Mouse (Mus musculus) forebrain, embryonic 11.5 days (tissue): Measurements from ENCODE around the gene Bpifb4. TPM values are rescaled to one million over a fixed set of nuclear protein-coding genes. Genes with fewer than 3 reads are reported as not detected.

Experiments used
- ATAC-seq: fragments of 200-750 bp; cut with Nextera tagmentation; replicated peaks from 2 replicates; pipeline ENCODE4 v1.8.0; 2017; ENCODE audit warnings: moderate TSS enrichment; ENCODE audit not compliant: low FRiP score
- DNase-seq: peaks from one replicate; pipeline ENCODE4 v3.0.0-alpha.2; 2017; ENCODE audit warnings: low spot score
- H3K27ac ChIP-seq: fragments of 300-500 bp; sonication (generic); 2 replicates; pipeline ENCODE4 v1.5.1; 2014; ENCODE audit warnings: low read depth, low read length
- H3K27me3 ChIP-seq: fragments of 300-500 bp; sonication (generic); 2 replicates; pipeline ENCODE4 v1.6.1; 2014; ENCODE audit warnings: mild to moderate bottlenecking, low read length, mixed read lengths; ENCODE audit not compliant: control insufficient read depth, insufficient read depth
- H3K36me3 ChIP-seq: fragments of 300-500 bp; sonication (generic); 2 replicates; pipeline ENCODE4 v1.6.1; 2014; ENCODE audit warnings: mild to moderate bottlenecking, low read length, moderate library complexity, mixed read lengths; ENCODE audit not compliant: control insufficient read depth, insufficient read depth
- H3K4me1 ChIP-seq: fragments of 300-500 bp; sonication (generic); replicated peaks from 2 replicates; pipeline ENCODE4 v1.6.1; 2014; ENCODE audit warnings: low read length, mixed read lengths; ENCODE audit not compliant: control insufficient read depth, insufficient read depth
- H3K4me2 ChIP-seq: fragments of 300-500 bp; sonication (generic); 2 replicates; pipeline ENCODE4 v1.6.1; 2014; ENCODE audit warnings: low read depth, mild to moderate bottlenecking, low read length, moderate library complexity, mixed read lengths; ENCODE audit not compliant: severe bottlenecking
- H3K4me3 ChIP-seq: fragments of 300-500 bp; sonication (generic); 2 replicates; pipeline ENCODE4 v1.5.1; 2014; ENCODE audit warnings: low read depth, low read length
- H3K9ac ChIP-seq: fragments of 300-500 bp; sonication (generic); 2 replicates; pipeline ENCODE4 v1.6.1; 2014; ENCODE audit warnings: low read length
- H3K9me3 ChIP-seq: fragments of 300-500 bp; sonication (generic); 2 replicates; pipeline ENCODE4 v1.6.1; 2016; ENCODE audit warnings: low read length, mixed read lengths; ENCODE audit not compliant: control insufficient read depth
- WGBS: fragments of 180-500 bp; shearing (Covaris S2); extraction: QIAGEN DNeasy Blood & Tissue Kit; methylation state at CpG from one replicate; pipeline ENCODE4 v1.1.7; 2014; 5-methylcytosine and 5-hydroxymethylcytosine counted together
- polyA plus RNA-seq: library from polyadenylated mRNA; unstranded; fragments of >200 nt; fragmentation: Nextera tagmentation; extraction: Ambion mirVana; gene quantifications from 2 replicates; pipeline ENCODE4 v1.2.1, GENCODE M21; 2014

Gene Bpifb4
- polyA plus RNA-seq, 1 experiment from 2014 or later = not detected

DNA sequence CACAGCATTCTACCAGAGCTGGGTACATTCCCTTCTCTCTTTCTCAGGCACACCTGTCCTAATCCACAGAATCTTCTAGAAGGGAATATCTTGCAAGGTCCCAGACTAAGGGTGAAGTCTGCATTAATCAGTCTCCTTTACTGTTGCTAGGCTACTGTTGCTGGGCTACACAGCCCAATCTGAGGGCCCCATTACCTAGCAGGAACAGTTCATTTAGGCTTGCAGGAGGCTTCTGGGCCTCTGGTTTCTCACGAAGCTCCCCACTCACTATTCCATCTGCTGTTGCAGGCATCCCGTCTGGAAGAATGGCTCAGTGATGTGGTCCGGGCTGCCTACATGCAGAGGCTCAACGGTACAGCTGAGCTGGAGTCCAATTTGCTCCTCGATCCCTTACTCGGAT lies 6.9 kb upstream of the Bpifb4 start:
- no peak for ATAC-seq
- H3K9me3 ChIP-seq = no peaks in the 10 kb centered on the region
- no peak overlapping the region for H3K9ac ChIP-seq
- no peak overlapping the region for H3K4me2 ChIP-seq
- H3K4me3 ChIP-seq = no peak overlapping the region
- H3K27me3 ChIP-seq = no peaks in the 10 kb centered on the region
- no peak for DNase-seq
- 70% methylated on average over 6 of the region's 6 CpGs for WGBS
- no peak overlapping the region for H3K27ac ChIP-seq
- H3K36me3 ChIP-seq = no peaks in the 10 kb centered on the region
- no peaks in the 10 kb centered on the region; the same call in 1 of the 2 replicates for H3K4me1 ChIP-seq

DNA sequence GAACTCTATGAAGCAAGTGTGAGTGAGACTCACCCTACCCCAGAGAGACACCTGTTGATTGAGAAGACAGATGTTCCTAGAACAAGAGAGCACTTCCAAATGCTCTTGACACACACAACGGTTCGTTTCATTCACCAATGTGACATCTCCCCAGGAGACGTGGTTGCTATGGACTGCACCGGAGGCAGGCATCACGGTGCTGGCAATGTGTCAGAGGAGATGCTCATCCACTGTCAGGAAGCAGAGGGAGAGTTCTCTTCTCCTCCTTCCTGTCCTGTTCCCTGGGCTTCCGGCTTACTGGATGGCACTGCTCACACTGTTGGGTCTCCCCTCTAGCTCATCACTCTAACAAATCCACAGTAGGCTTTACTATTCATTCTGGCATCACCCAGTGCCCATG lies 4.7 kb upstream of the Bpifb4 start:
- Histone ChIP-seq H3K9me3 (no peaks in the 10 kb centered on the region), H3K36me3 (no peaks in the 10 kb centered on the region), H3K27ac (no peak overlapping the region), H3K4me2 (no peak overlapping the region), H3K4me1 (no peaks in the 10 kb centered on the region; the same call in 1 of the 2 replicates), H3K9ac (no peak overlapping the region), H3K27me3 (no peaks in the 10 kb centered on the region), H3K4me3 (no peak overlapping the region)
- WGBS = 86% methylated on average over 6 of the region's 6 CpGs
- no peak for ATAC-seq
- DNase-seq = no peak

DNA sequence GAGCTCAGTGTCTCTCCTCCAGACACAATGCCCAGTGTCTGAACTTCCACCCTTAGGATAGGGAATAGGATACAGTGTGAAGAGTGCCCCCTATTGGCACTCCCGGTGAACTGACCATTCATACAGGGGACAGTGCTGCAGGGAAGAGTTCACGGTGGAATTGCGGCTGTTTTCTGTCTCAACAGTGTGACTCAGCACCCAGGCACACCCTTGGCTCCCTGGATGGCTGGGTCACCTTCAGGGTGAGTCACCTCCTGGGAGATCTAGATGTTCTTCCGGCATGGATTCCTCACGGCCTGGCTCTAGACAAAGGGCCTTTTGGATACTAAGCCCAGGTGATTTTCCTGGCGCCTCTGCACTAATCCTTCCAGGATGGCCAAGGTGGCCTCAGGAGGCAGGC lies 2.7 kb upstream of the Bpifb4 start:
- no peaks in the 10 kb centered on the region for H3K27me3 ChIP-seq
- no peak overlapping the region for H3K4me3 ChIP-seq
- 90% methylated on average over 6 of the region's 6 CpGs for WGBS
- DNase-seq (no peak), ATAC-seq (no peak)
- no peaks in the 10 kb centered on the region for H3K9me3 ChIP-seq
- no peak overlapping the region for H3K9ac ChIP-seq
- no peak overlapping the region for H3K27ac ChIP-seq
- H3K4me1 ChIP-seq = no peaks in the 10 kb centered on the region; the same call in 1 of the 2 replicates
- H3K36me3 ChIP-seq = no peaks in the 10 kb centered on the region
- H3K4me2 ChIP-seq = no peak overlapping the region

DNA sequence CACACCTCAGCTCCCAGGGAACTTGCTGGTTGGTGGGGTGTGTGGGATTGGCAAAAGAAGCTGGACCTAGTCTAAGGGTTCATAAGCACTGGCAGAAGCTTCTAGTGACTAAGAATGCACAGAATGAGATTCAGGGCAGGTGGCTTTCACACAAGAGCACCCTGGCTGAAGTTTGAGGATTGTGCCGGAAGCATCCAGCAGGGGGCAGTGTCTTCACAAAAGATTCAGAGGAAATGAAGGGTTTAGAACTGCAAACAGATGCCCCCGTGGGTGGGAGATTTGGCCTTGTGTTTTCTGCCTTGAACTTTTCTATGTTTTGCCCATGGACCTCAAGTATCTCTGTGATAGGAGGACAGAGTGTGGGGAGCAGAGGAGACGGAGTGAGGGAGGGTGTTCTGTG lies 5.5 kb downstream of the Bpifb4 start:
- H3K27me3 ChIP-seq = no peaks in the 10 kb centered on the region
- H3K9me3 ChIP-seq = no peaks in the 10 kb centered on the region
- no peak for ATAC-seq
- H3K36me3 ChIP-seq = no peaks in the 10 kb centered on the region
- no peak overlapping the region for H3K27ac ChIP-seq
- WGBS = 45% methylated on average over 3 of the region's 3 CpGs
- no peak overlapping the region for H3K4me3 ChIP-seq
- DNase-seq = peak; percentile 81
- H3K4me1 ChIP-seq = no peaks in the 10 kb centered on the region
- H3K4me2 ChIP-seq = no peak overlapping the region
- H3K9ac ChIP-seq = no peak overlapping the region

DNA sequence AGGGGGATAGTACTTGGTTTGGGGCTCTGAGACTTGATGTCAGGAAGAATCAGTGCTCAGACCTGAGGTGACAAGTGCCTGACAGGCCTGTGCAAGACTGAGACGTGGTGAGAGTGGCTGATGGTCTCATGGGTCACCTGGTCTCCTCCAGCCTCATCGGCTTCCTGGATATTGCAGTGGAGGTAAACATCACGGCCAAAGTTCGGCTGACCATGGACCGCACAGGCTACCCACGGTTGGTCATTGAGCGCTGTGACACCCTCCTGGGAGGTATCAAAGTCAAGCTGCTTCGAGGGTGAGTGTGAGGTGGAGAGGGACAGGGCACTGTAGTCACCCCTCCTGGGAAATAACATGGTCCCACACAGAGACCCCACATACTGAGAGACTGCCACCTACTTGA lies 6.6 kb downstream of the Bpifb4 start:
- Histone ChIP-seq H3K4me2 (no peak overlapping the region), H3K4me3 (no peak overlapping the region), H3K4me1 (no peaks in the 10 kb centered on the region), H3K27ac (no peak overlapping the region), H3K9ac (no peak overlapping the region), H3K27me3 (no peaks in the 10 kb centered on the region), H3K9me3 (no peaks in the 10 kb centered on the region), H3K36me3 (no peaks in the 10 kb centered on the region)
- WGBS = 92% methylated on average over 8 of the region's 8 CpGs
- DNase-seq (no peak), ATAC-seq (no peak)

DNA sequence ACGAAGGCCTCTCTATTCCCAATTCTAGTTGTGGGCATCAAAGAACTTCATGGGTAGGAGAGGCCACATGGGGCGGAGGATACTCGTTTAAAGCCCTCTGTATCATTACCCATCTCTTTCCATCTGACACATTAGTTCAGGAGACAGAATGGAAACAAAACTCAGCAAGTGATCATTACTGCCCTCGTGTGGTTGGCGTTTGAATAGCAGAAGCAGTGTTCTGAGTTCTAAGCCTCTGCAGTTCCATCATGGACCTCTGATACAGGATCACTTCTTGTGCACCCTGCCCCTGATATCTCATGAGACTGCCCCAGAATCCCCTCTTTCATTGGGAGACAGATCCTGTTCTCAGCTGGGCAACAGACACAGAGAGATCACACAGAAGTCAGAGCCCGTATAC lies 14.9 kb downstream of the Bpifb4 start:
- Histone ChIP-seq H3K27me3 (no peaks in the 10 kb centered on the region), H3K9me3 (no peaks in the 10 kb centered on the region), H3K9ac (no peak overlapping the region), H3K4me2 (no peak overlapping the region), H3K4me3 (no peak overlapping the region), H3K4me1 (no peaks in the 10 kb centered on the region), H3K36me3 (no peaks in the 10 kb centered on the region), H3K27ac (no peak overlapping the region)
- 29% methylated on average over 6 of the region's 6 CpGs for WGBS
- ATAC-seq (no peak), DNase-seq (peak; percentile 83)

DNA sequence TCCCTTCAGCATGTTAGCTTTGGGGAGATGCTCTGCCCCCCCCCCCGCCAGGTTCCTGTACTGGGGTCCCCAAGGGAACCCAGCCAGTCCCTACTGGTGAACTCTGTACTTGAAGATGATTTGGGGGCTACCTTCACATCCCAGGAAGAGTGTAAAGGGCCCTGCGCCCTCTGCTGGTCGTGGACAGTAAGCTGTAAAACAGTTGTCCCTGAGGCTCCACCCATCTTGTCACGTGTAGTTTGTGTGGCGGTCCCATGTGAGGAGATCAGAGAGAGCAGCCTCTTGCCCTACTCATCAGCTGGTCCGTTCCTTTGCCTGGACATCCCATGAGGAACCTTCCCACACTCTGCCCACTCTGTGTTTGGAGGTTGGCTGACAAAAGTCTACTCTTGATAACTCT lies 15.8 kb downstream of the Bpifb4 start:
- Histone ChIP-seq H3K36me3 (no peaks in the 10 kb centered on the region), H3K4me1 (no peaks in the 10 kb centered on the region)
- 8% methylated on average over 6 of the region's 6 CpGs for WGBS

DNA sequence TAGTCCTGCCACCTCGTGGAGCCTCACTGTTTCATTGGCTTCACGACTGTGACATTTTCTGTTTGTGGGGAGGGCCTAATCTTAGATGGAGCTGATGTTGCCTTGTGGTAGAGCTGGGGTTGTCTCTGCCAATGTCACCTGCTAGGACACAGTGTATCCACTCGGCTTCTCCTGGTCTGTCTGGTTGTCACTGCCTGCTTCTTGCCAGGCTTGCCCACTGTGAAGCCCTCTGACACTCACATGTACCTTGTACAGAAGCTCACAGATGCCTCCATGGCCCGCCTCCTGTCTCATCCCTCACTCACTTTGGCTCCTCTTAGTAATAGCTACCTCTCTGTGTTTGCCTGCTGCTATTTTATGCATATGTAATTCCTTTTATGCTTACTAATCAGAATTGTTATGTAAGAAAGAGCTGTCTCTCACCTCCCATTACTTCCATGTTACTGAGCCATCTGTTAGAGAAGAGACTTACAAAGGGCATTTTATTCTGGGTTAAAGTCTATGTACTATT lies 24.9 kb downstream of the Bpifb4 start:
- Histone ChIP-seq H3K27me3 (no peaks in the 10 kb centered on the region), H3K9me3 (no peaks in the 10 kb centered on the region), H3K9ac (no peak overlapping the region), H3K4me3 (no peak overlapping the region), H3K4me1 (no peaks in the 10 kb centered on the region), H3K36me3 (no peaks in the 10 kb centered on the region), H3K4me2 (no peak overlapping the region), H3K27ac (no peak overlapping the region)
- no peak for ATAC-seq
- DNase-seq = no peak
- 74% methylated on average over 4 of the region's 4 CpGs for WGBS

More for the DNA sequence above, 15.8 kb downstream of the Bpifb4 start:
- DNase-seq (peak; percentile 83), ATAC-seq (peak; percentile 46; the same call in 1 of the 2 replicates)
- H3K9me3 ChIP-seq = no peaks in the 10 kb centered on the region
- H3K27ac ChIP-seq = no peak overlapping the region
- H3K9ac ChIP-seq = no peak overlapping the region
- no peak overlapping the region for H3K4me3 ChIP-seq
- H3K27me3 ChIP-seq = no peaks in the 10 kb centered on the region
- peak overlapping the region; percentile 11; the same call in 1 of the 2 replicates for H3K4me2 ChIP-seq

DNA sequence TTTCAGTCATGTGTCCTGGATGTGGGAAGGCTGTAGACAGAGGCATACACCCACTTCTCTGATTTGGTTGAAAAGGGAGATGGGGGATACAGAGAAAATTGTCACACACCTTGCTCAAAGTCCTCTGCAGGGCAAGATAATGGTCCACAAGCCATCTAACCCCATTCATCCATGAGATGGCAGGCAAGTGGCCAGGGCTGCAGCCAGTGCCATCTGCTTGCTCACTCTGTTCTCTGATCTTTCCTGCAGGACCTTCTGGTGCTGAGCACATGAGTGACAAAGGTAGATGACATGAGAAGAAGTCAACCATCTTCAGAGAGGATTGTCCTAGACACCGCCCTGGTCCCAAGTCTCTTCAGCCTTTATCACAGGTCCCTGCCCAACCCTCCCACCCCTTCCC lies 25.3 kb downstream of the Bpifb4 start:
- 94% methylated on average over 1 of the region's 1 CpGs for whole genome bisulfite sequencing
- Histone ChIP-seq H3K4me1 (no peaks in the 10 kb centered on the region), H3K4me2 (no peak overlapping the region), H3K36me3 (no peaks in the 10 kb centered on the region), H3K9me3 (no peaks in the 10 kb centered on the region), H3K9ac (no peak overlapping the region), H3K4me3 (no peak overlapping the region), H3K27me3 (no peaks in the 10 kb centered on the region), H3K27ac (no peak overlapping the region)
- DNase-seq (no peak), ATAC-seq (no peak)
